ENCODE assay signal across 18 mouse cellular contexts in the genomic region with DNA sequence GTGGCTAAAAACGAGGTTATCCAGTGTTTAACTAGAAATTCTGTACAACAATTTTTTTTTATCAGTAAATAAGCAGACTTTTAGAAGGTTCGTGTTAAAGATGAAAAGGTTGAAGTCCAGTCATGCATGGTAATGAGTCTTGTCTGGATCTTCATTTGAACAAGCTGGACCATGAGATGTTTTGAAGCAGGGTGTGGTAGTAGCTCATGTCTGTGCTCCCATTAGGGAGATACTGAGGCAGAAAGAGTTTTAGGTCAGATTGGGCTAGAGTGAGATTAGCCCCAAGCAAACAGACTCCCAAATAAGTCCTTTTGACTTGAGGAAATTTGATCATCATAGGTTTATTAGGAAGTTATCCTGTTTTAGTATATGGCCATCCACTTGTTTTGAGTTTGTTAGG. TPM values are rescaled to one million over a fixed set of nuclear protein-coding genes. Genes with fewer than 3 reads are reported as not detected.
DNase-seq lines count a peak whose midpoint lies in the region; ATAC-seq lines count a peak whose summit lies in the region.
"Had no signal": no experiment of that assay in that cellular context is flagged by ENCODE, and none has a peak within 500 bp of the region (broad histone marks: within the 10 kb centered on the region; RNA-seq: fewer than 3 reads in every experiment).

No protein-coding gene starts in this region.

- no peaks in the 10 kb centered on the region for H3K9me3 ChIP-seq in erythroblast, embryonic 14.5 days (ENCODE audit: control insufficient read depth, low read length)
- no peaks in the 10 kb centered on the region for H3K9me3 ChIP-seq in liver, embryonic 15.5 days (replicated peaks)
- H3K9me3 ChIP-seq in midbrain, embryonic 16.5 days (replicated peaks; ENCODE audit: control insufficient read depth, low read length, poor library complexity, severe bottlenecking): no peaks in the 10 kb centered on the region
- H3K9me3 ChIP-seq: embryonic facial prominence, embryonic 10.5 days; forebrain, embryonic 15.5 days; heart, embryonic 15.5 days; hindbrain, embryonic 13.5 days had no signal

- peak; percentile 33 for DNase-seq in c-Kit-positive CD71-positive TER-119-positive erythroid progenitor cells, embryonic 14.5 days (ENCODE audit: low spot score)
- DNase-seq in natural killer cell, adult 2 months (ENCODE audit: low spot score in 2 of 2): no peak
- DNase-seq in B cell, adult 2 months: no peak
- DNase-seq: adrenal gland, postnatal 10 days; cerebellum, adult 18-20 months; cerebellum, adult 9-11 months; gastrocnemius, postnatal 10 days; heart, adult 2 months; heart, postnatal 14 days had no signal

- ATAC-seq in erythroblast, adult 5-6 weeks (replicated peaks; ENCODE audit: low FRiP score, poor library complexity, severe bottlenecking): no peak
- ATAC-seq in liver, embryonic 15.5 days (ENCODE audit: insufficient read depth): peak; percentile 55
- ATAC-seq in midbrain, embryonic 16.5 days: no peak
- ATAC-seq: forebrain, embryonic 15.5 days; hindbrain, postnatal 0 days had no signal

- peak overlapping the region; percentile 34 for H3K4me3 ChIP-seq in erythroblast, embryonic 14.5 days (replicated peaks)
- H3K4me3 ChIP-seq in liver, embryonic 15.5 days (replicated peaks): no peak overlapping the region
- no peak overlapping the region for H3K4me3 ChIP-seq in midbrain, embryonic 16.5 days (ENCODE audit: low read depth, low read length)
- H3K4me3 ChIP-seq: embryonic facial prominence, embryonic 10.5 days; forebrain, embryonic 15.5 days; heart, adult 2 months; heart, embryonic 15.5 days; hindbrain, embryonic 13.5 days had no signal

- no peak overlapping the region for H3K9ac ChIP-seq in liver, embryonic 15.5 days
- no peak overlapping the region for H3K9ac ChIP-seq in midbrain, embryonic 16.5 days (ENCODE audit: low read depth, low read length)
- H3K9ac ChIP-seq: forebrain, embryonic 15.5 days; heart, embryonic 15.5 days; hindbrain, embryonic 13.5 days had no signal

- H3K27ac ChIP-seq in liver, embryonic 15.5 days (replicated peaks): peak overlapping the region; percentile 64
- H3K27ac ChIP-seq in midbrain, embryonic 16.5 days (ENCODE audit: low read length): no peak overlapping the region
- H3K27ac ChIP-seq: embryonic facial prominence, embryonic 10.5 days; forebrain, embryonic 15.5 days; heart, adult 2 months; hindbrain, embryonic 13.5 days; hindbrain, postnatal 0 days had no signal

- WGBS in liver, embryonic 15.5 days (ENCODE audit: insufficient replicate concordance): 47% methylated on average over 2 of the region's 2 CpGs
- 75% methylated on average over 2 of the region's 2 CpGs for whole genome bisulfite sequencing in midbrain, embryonic 16.5 days

- peaks cover 97% of the 10 kb centered on the region for H3K4me1 ChIP-seq in erythroblast, embryonic 14.5 days (ENCODE audit: control insufficient read depth)
- H3K4me1 ChIP-seq in liver, embryonic 15.5 days (replicated peaks): peaks cover 94% of the 10 kb centered on the region
- peaks cover 27% of the 10 kb centered on the region for H3K4me1 ChIP-seq in midbrain, embryonic 16.5 days (ENCODE audit: control insufficient read depth, insufficient read depth, low read length)

- H3K27me3 ChIP-seq in erythroblast, embryonic 14.5 days (ENCODE audit: control insufficient read depth): no peaks in the 10 kb centered on the region
- no peaks in the 10 kb centered on the region for H3K27me3 ChIP-seq in liver, embryonic 15.5 days
- no peaks in the 10 kb centered on the region for H3K27me3 ChIP-seq in midbrain, embryonic 16.5 days (ENCODE audit: control insufficient read depth, insufficient read depth, low read depth, low read length)
- H3K27me3 ChIP-seq: forebrain, embryonic 15.5 days; heart, embryonic 15.5 days; hindbrain, embryonic 13.5 days had no signal

- peak overlapping the region; percentile 5; the same call in 1 of the 2 replicates for H3K4me2 ChIP-seq in liver, embryonic 15.5 days
- no peak overlapping the region for H3K4me2 ChIP-seq in midbrain, embryonic 16.5 days (ENCODE audit: low read length)
- H3K4me2 ChIP-seq: forebrain, embryonic 15.5 days; heart, embryonic 15.5 days; hindbrain, embryonic 13.5 days had no signal

- peaks cover 66% of the 10 kb centered on the region for H3K36me3 ChIP-seq in erythroblast, embryonic 14.5 days (ENCODE audit: control insufficient read depth)
- no peaks in the 10 kb centered on the region for H3K36me3 ChIP-seq in liver, embryonic 15.5 days (replicated peaks)
- no peaks in the 10 kb centered on the region for H3K36me3 ChIP-seq in midbrain, embryonic 16.5 days (ENCODE audit: control insufficient read depth, insufficient read depth, low read length)
- H3K36me3 ChIP-seq: embryonic facial prominence, embryonic 10.5 days; forebrain, embryonic 15.5 days; heart, embryonic 15.5 days; hindbrain, embryonic 13.5 days had no signal

RNA-seq across cellular contexts. Expression of a gene that starts 6.5 kb away (rescaled TPM):
- polyA plus RNA-seq in erythroblast, embryonic 14.5 days (2012): 31.7 and 32.8 TPM in 2 replicates
- 24.0 and 31.6 TPM in 2 replicates for total RNA-seq in erythroblast, adult 5-6 weeks (2015; ENCODE audit: low replicate concordance)
- 13.2 and 13.4 TPM in 2 replicates for total RNA-seq in erythroblast, adult 5-6 weeks (2017; ENCODE audit: low replicate concordance)
- 17.3 and 19.8 TPM in 2 replicates for polyA plus RNA-seq in liver, embryonic 15.5 days (2015; fragmentation: Nextera tagmentation; extraction: Ambion mirVana)
- polyA plus RNA-seq in midbrain, embryonic 16.5 days (2015; fragmentation: Nextera tagmentation; extraction: Ambion mirVana): 17.7 and 18.4 TPM in 2 replicates
